Mouse (Mus musculus): ENCODE results near the gene Gm20422. TPM values are rescaled to one million over a fixed set of nuclear protein-coding genes. Genes with fewer than 3 reads are reported as not detected.
A peak's percentile ranks its signal among the peaks of the same experiment; 100 is the strongest.

Gm20422 gene
- polyA plus RNA-seq, 1 experiment from 2014 or later, result not detected

DNA sequence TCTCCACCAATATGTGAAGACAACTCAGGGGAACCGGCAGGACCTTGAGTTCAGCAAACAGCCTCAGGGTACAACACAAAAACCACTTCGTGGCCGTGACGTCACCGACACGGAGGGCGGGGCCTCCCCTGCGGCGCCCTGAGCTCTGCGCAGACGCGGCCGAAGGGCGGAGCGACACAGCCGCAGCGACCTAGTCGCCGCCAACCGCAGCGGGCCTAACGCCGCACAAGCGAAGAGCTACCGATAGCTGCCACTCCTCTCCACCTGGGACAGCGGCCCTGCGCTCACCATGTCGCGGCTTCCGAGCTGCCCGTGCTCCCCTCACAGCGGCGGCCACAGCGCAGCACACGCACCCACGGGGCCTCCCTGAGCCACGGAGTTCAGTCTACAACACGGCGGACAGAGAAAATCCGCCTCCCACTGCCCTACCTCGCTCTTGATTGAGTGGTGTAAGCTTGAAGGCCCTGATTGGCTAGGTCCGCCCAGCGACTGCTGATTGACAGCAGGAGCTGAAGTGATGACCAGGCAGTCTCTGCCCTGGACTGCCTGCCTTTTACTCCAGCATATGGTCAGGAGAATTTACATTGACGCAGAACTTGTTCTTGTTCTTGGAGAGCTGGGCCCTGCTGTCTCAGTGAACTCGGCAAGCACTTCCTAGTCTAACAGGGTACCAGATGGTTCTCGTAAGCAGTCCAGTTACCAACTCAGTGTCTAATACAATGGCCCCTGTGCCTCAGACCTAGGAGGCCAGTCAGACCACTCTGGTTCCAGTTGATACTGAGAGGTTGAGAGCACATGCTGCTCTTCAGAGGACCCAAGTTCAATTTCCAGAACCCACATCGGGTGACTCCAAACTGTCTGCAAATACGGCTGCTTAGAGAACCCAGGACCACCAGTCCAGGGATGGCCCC is 24.9 kb downstream of the Gm20422 start, which contains the start of gene Zfp963:
TSS of gene Zfp963 (minus strand) at position 427 of the 911 bp plus-strand sequence.
- Histone ChIP-seq H3K4me3 (ENCODE audit: low read length) (peak within 1 kb of the TSS; percentile 89), H3K27me3 (ENCODE audit: control insufficient read depth, insufficient read depth, low read length) (no peaks in the 10 kb centered on the region), H3K4me2 (ENCODE audit: low read depth, low read length) (peak within 1 kb of the TSS; percentile 66), H3K9ac (ENCODE audit: low read length) (peak within 1 kb of the TSS; percentile 99), H3K36me3 (ENCODE audit: control insufficient read depth, insufficient read depth) (0 out of 2 replicates have a peak, but pooled peaks cover 4% of the 10 kb centered on the region), H3K27ac (ENCODE audit: low read length) (peak within 1 kb of the TSS; percentile 100), H3K4me1 (ENCODE audit: control insufficient read depth, insufficient read depth, low read length) (peaks cover 8% of the 10 kb centered on the region), H3K9me3 (replicated peaks; ENCODE audit: control insufficient read depth, low read length) (no peaks in the 10 kb centered on the region)
- 3% methylated on average over 48 of the region's 48 CpGs for WGBS
- peak; percentile 99 for ATAC-seq (replicated peaks; ENCODE audit: extremely low read depth, insufficient read depth, low FRiP score)

DNA sequence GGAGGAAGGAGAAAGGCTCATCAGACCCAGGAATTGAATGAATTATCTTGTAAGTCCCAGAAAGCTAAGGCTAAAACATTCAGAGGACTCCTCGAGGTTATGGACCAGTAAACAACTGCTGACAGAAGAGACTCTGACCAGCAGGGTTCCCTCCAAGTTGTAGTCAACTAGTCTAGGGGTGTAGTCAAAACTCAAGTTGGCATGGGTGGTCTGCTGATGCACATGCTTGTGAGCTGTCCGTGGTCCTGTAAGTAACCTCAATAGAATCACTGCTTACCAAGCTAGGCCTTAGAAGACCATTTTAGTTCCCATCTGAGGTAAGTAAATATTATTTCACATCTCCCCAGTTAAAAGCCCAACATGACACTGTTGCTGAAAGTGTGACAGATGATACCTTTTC is 33.5 kb downstream of the Gm20422 start:
- no peak for ATAC-seq (replicated peaks; ENCODE audit: extremely low read depth, insufficient read depth, low FRiP score)
- H3K4me2 ChIP-seq (ENCODE audit: low read depth, low read length), result no peak overlapping the region
- WGBS, result 77% methylated on average over 2 of the region's 2 CpGs

DNA sequence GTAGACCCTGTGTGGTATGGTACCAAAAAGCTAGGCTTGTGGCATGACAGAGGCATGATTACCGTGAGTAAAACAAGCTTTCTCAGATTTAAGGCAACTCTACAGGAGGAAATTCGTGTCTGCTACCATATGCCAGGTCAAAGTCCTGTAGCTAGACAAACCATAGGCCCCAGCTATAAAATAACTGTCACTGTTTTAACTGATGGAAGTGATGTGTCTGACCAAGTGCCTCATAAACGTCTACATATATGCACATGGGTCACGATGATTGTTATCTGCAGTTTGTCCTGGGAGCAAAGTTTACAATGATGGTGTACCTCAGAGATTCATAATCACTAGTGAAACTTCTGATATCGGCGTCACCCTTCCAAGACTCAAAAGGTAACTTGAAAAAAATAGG is 33.9 kb downstream of the Gm20422 start:
- ATAC-seq (replicated peaks; ENCODE audit: extremely low read depth, insufficient read depth, low FRiP score), result no peak
- no peak overlapping the region for H3K4me2 ChIP-seq (ENCODE audit: low read depth, low read length)

More for the DNA sequence above, 33.5 kb downstream of the Gm20422 start:
- no peaks in the 10 kb centered on the region for H3K27me3 ChIP-seq (ENCODE audit: control insufficient read depth, insufficient read depth, low read length)
- no peaks in the 10 kb centered on the region for H3K9me3 ChIP-seq (replicated peaks; ENCODE audit: control insufficient read depth, low read length)
- no peak overlapping the region for H3K27ac ChIP-seq (ENCODE audit: low read length)
- peaks cover 11% of the 10 kb centered on the region for H3K36me3 ChIP-seq (ENCODE audit: control insufficient read depth, insufficient read depth)
- no peaks in the 10 kb centered on the region for H3K4me1 ChIP-seq (ENCODE audit: control insufficient read depth, insufficient read depth, low read length)
- H3K9ac ChIP-seq (ENCODE audit: low read length), result no peak overlapping the region
- H3K4me3 ChIP-seq (ENCODE audit: low read length), result no peak overlapping the region

DNA sequence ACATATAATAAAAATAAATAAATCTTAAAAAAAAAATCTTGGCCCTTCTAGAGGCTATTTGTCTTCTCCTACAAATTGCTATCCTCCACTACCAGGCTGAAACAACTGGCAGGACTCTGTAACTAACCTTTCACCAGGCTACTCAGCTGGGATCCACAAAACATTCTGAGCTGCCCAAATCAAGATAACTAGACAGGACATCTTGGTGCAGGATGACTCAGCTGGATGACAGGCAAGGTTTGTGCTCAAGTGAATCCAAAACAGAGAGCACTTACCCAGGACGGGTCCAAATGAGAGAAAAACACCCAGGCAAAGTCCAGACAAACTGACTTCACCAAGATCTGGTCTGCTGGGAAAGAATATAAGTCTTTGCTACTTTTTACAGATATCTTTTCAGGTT is 39.2 kb downstream of the Gm20422 start:
- no peak overlapping the region for H3K4me2 ChIP-seq (ENCODE audit: low read depth, low read length)
- H3K27ac ChIP-seq (ENCODE audit: low read length), result no peak overlapping the region
- no peaks in the 10 kb centered on the region for H3K27me3 ChIP-seq (ENCODE audit: control insufficient read depth, insufficient read depth, low read length)
- no peaks in the 10 kb centered on the region for H3K4me1 ChIP-seq (ENCODE audit: control insufficient read depth, insufficient read depth, low read length)
- no peak overlapping the region for H3K4me3 ChIP-seq (ENCODE audit: low read length)
- H3K9me3 ChIP-seq (replicated peaks; ENCODE audit: control insufficient read depth, low read length), result no peaks in the 10 kb centered on the region
- WGBS, result 71% methylated on average over 1 of the region's 1 CpGs
- H3K9ac ChIP-seq (ENCODE audit: low read length), result no peak overlapping the region
- ATAC-seq (replicated peaks; ENCODE audit: extremely low read depth, insufficient read depth, low FRiP score), result no peak
- H3K36me3 ChIP-seq (ENCODE audit: control insufficient read depth, insufficient read depth), result 0 out of 2 replicates have a peak, but pooled peaks cover under 1% of the 10 kb centered on the region

More for the DNA sequence above, 33.9 kb downstream of the Gm20422 start:
- no peaks in the 10 kb centered on the region for H3K9me3 ChIP-seq (replicated peaks; ENCODE audit: control insufficient read depth, low read length)
- no peak overlapping the region for H3K4me3 ChIP-seq (ENCODE audit: low read length)
- no peak overlapping the region for H3K9ac ChIP-seq (ENCODE audit: low read length)
- no peaks in the 10 kb centered on the region for H3K4me1 ChIP-seq (ENCODE audit: control insufficient read depth, insufficient read depth, low read length)
- H3K36me3 ChIP-seq (ENCODE audit: control insufficient read depth, insufficient read depth), result peaks cover 11% of the 10 kb centered on the region
- no peak overlapping the region for H3K27ac ChIP-seq (ENCODE audit: low read length)
- H3K27me3 ChIP-seq (ENCODE audit: control insufficient read depth, insufficient read depth, low read length), result no peaks in the 10 kb centered on the region
- 80% methylated on average over 6 of the region's 6 CpGs for WGBS

DNA sequence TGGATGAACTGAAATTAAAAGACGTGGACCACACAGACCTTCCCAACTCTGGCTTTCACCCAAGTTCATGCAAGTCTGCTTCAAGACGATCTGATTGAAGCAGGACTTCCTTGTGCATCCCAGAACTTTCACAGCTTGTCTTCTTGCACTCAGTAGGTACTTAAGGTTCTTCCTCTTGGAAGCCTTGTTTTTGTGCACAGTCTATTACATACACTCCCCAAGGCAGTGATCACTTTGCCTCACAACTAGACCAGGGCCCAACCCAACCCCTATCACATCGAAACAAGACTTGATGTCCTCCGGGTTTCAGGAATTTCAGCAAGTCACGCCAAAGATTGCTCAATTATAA is 57.5 kb downstream of the Gm20422 start:
- Histone ChIP-seq H3K27me3 (ENCODE audit: control insufficient read depth, insufficient read depth, low read length) (no peaks in the 10 kb centered on the region), H3K9ac (ENCODE audit: low read length) (peak overlapping the region; percentile 62), H3K9me3 (replicated peaks; ENCODE audit: control insufficient read depth, low read length) (no peaks in the 10 kb centered on the region), H3K4me2 (ENCODE audit: low read depth, low read length) (peak overlapping the region; percentile 80), H3K27ac (ENCODE audit: low read length) (peak overlapping the region; percentile 48; the same call in 1 of the 2 replicates), H3K36me3 (ENCODE audit: control insufficient read depth, insufficient read depth) (peaks cover 4% of the 10 kb centered on the region; the same call in 1 of the 2 replicates), H3K4me3 (ENCODE audit: low read length) (peak overlapping the region; percentile 78), H3K4me1 (ENCODE audit: control insufficient read depth, insufficient read depth, low read length) (peaks cover 15% of the 10 kb centered on the region)
- ATAC-seq (replicated peaks; ENCODE audit: extremely low read depth, insufficient read depth, low FRiP score), result peak; percentile 1; the same call in 1 of the 2 replicates
- 41% methylated on average over 5 of the region's 5 CpGs for WGBS

DNA sequence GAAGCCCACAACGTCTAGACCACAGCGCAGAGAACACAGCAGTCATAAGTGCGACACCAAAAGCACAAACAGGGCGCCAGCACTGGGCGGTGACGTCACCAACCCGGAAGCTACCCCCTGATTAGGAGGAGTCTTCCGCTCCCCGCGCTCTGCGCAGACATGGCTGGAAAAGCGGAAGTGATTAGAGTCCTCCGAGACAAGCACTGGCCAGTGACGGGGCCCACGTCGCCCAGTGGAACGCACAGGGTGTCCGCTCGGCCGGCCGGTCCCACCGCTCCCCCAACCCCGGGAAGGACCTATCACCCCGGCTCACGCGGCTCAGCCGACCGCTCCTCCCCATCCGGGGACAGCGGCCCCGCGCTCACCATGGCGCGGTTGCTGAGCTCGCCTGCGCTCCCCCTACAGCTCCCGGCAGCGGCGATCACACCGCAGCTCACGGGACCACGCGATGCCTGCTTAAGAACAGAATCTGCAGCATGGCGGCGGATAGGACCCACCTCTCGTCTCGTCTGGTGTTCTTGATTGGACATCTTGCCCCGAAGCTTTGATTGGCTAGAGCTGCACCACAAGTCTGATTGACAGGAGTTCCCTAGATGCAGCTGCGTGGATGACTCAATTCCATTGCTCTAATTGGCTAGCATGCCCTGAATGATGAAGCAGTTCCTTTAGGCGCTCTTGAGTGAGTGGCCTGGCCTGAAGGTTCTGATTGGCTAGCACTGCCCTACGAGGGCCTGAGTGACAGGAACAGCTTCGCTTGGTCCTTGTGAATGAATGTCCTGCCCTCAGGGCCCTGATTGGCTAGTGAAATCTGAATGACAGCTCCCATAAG is 58.1 kb downstream of the Gm20422 start:
- Histone ChIP-seq H3K9ac (ENCODE audit: low read length) (peak overlapping the region; percentile 94), H3K27ac (ENCODE audit: low read length) (peak overlapping the region; percentile 99), H3K4me1 (ENCODE audit: control insufficient read depth, insufficient read depth, low read length) (peaks cover 15% of the 10 kb centered on the region), H3K4me3 (ENCODE audit: low read length) (peak overlapping the region; percentile 78), H3K4me2 (ENCODE audit: low read depth, low read length) (peak overlapping the region; percentile 80), H3K9me3 (replicated peaks; ENCODE audit: control insufficient read depth, low read length) (no peaks in the 10 kb centered on the region), H3K27me3 (ENCODE audit: control insufficient read depth, insufficient read depth, low read length) (no peaks in the 10 kb centered on the region), H3K36me3 (ENCODE audit: control insufficient read depth, insufficient read depth) (peaks cover 7% of the 10 kb centered on the region; the same call in 1 of the 2 replicates)
- peak; percentile 99 for ATAC-seq (replicated peaks; ENCODE audit: extremely low read depth, insufficient read depth, low FRiP score)
- under 1% methylated on average over 52 of the region's 52 CpGs for WGBS

DNA sequence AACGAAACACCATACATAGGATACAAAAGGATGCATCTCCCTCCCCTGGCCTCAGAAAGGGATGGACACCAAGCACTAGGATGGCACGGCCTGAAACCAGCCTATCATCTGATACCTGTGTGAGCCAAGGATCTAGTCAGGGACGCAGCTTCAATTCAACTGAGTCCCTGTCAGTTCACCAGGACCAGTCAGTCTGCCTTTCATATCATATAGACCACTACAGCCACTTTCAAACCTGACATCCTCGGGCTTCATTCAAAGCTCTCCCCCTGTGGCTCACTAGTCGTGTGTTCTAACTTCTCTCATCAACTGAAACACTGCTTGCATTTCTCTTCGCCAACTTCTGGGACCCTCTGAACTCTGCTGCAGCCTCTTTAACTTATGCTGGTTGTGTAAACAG is 59.3 kb downstream of the Gm20422 start:
- no peaks in the 10 kb centered on the region for H3K27me3 ChIP-seq (ENCODE audit: control insufficient read depth, insufficient read depth, low read length)
- WGBS, result 75% methylated on average over 6 of the region's 6 CpGs
- no peaks in the 10 kb centered on the region for H3K9me3 ChIP-seq (replicated peaks; ENCODE audit: control insufficient read depth, low read length)
- peak overlapping the region; percentile 32 for H3K4me3 ChIP-seq (ENCODE audit: low read length)
- peak overlapping the region; percentile 8 for H3K9ac ChIP-seq (ENCODE audit: low read length)
- H3K4me1 ChIP-seq (ENCODE audit: control insufficient read depth, insufficient read depth, low read length), result peaks cover 15% of the 10 kb centered on the region
- H3K27ac ChIP-seq (ENCODE audit: low read length), result no peak overlapping the region
- H3K4me2 ChIP-seq (ENCODE audit: low read depth, low read length), result peak overlapping the region; percentile 66
- ATAC-seq (replicated peaks; ENCODE audit: extremely low read depth, insufficient read depth, low FRiP score), result no peak
- H3K36me3 ChIP-seq (ENCODE audit: control insufficient read depth, insufficient read depth), result peaks cover 7% of the 10 kb centered on the region; the same call in 1 of the 2 replicates

DNA sequence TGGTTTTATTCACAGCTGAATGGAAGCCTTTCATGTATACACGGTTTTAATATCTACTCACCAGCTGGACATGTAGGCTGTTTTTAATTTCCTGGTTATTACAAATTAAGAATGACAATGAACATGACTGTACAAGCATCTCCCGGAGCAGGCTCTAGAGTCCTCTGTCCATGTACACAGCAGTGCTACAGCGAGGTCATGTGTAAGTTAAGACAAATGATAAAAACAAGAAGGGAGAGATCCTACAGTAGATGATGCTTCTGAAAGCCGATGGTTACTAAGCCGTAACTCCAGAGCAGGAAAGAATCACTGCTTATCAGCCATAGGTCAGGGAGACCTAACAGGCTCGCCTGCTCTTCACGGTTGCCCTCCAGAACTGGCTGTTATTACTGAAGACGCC is 61.2 kb downstream of the Gm20422 start:
- no peaks in the 10 kb centered on the region for H3K9me3 ChIP-seq (replicated peaks; ENCODE audit: control insufficient read depth, low read length)
- H3K4me1 ChIP-seq (ENCODE audit: control insufficient read depth, insufficient read depth, low read length), result peaks cover 15% of the 10 kb centered on the region
- no peak for ATAC-seq (replicated peaks; ENCODE audit: extremely low read depth, insufficient read depth, low FRiP score)
- H3K4me3 ChIP-seq (ENCODE audit: low read length), result no peak overlapping the region
- H3K9ac ChIP-seq (ENCODE audit: low read length), result no peak overlapping the region
- H3K27me3 ChIP-seq (ENCODE audit: control insufficient read depth, insufficient read depth, low read length), result no peaks in the 10 kb centered on the region
- no peak overlapping the region for H3K27ac ChIP-seq (ENCODE audit: low read length)
- 80% methylated on average over 8 of the region's 8 CpGs for WGBS
- H3K36me3 ChIP-seq (ENCODE audit: control insufficient read depth, insufficient read depth), result peaks cover 24% of the 10 kb centered on the region
- H3K4me2 ChIP-seq (ENCODE audit: low read depth, low read length), result no peak overlapping the region
